Mouse (Mus musculus): ENCODE measurements around the gene Casd1.
"Not testable (repeated sequence)": the region's sequence is repeated elsewhere in the genome, so short reads cannot be mapped to it uniquely, and the experiment has no call there.

Gene Casd1

DNA sequence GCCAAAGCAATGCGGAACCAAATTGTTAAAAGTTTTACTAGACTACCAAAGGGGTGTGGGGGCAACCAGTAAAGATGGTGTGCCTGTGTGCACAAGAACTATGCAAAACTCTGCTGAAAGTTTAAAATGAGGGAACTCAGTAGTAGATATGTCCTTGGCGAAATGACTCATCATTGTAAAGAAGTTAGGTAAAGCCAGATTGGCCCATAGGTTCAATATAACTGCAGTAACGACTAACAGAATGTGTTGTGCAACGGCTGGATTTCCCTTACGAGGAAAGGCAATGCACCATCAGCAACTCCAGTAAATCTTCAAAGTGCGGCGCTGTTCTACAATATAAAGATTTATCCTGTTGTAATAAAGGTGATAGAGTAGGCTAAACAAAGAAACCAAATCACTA is 11.8 kb downstream of the Casd1 start:
- DNase-seq (ENCODE audit: low spot score): no peak

DNA sequence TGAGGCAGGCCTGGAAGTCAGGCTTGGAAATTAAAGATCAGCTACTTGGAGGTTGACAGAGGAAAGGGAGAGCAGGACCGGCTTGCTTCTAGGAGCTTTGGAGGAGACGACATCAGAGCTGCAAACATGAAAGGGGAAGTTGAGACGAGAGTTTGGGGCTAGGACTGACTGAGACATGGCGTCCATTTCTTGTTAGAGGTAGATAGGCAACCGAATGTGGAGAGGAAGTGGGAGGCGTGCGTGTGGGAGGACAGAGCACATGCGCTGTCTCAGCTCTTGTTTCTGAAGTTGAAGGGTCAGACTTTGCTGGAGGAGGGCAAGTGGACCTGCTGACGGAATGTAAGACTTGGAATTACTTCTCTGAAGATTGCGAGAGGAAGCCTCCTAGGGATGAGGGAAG is 17.3 kb downstream of the Casd1 start:
- no peak for DNase-seq (ENCODE audit: low spot score)

DNA sequence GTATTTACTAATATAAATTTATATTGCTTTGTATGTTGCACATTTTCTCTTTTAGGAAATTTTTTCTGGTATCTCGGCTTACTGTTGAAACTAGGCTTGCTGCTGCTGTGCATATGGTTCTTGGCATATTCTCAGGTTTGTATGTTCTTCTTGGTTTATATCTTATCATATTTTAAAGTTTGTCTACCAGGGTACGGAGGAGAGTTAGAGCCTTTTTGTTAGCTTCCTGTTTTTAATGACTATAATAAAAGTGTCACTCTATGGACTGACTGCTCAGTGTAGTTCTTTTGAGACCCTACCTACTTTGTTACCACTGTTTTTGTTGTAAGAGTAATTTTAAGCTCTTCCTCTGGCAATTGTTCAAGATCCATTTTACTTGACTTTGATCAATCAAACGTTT is 30.8 kb downstream of the Casd1 start:
- DNase-seq (ENCODE audit: low spot score): no peak

DNA sequence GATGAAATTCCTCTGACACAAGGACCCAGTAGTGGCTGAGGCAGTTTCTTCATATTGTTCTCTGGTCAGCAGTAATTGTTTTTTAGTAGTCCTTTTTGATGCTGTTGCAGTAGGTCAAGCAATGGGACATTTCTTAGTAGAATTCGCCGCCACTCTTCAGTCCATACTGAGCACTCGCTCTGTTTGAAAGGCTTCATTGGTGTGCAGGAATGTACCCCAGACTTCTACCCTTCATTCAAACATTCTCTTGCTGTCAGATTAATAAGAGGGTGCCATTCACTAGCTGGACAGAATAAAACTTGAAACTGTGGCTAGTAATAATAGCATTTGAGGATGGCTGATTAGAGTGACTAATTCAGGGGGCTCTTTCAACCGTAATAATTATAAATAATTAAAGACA is 32.5 kb downstream of the Casd1 start:
- DNase-seq (ENCODE audit: low spot score): no peak

DNA sequence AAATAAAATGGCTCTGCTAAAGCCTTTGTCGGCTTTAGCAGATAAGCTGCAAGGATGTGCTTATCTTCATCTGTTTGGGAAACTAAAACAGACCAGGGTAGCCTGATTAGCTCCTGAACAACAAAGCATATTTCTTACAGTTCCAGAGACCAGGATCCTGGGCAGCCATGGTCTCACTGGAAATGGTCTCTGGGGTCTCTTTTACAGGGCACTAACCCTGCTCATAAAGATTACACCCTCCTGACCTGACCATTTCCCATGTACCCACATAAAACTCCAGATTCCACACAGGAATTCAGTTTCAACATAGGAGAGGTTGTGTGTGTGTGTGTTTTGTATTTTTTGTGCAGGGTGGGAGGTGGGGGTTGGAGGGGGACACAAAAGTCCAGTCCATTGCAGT is 34.2 kb downstream of the Casd1 start:
- DNase-seq (ENCODE audit: low spot score): no peak

DNA sequence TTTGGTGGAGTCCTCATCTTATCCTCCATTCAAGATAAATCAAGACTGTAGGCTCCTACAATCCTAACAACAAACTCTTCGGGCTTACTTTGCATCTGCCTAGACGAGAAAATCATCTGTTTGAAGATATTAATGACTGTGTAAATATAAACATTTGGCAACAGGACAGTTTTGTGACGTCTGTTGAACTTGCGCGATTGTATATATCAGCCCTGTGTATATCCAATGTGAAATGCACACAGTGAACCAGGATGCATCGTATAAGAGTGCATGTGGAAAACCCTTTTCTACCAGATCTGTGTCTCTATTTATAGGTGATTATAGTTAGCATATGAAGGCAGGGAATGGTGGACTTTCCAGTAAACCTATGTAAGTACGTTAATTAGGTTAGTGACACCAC is 41.4 kb downstream of the Casd1 start:
- DNase-seq (ENCODE audit: low spot score): no peak

DNA sequence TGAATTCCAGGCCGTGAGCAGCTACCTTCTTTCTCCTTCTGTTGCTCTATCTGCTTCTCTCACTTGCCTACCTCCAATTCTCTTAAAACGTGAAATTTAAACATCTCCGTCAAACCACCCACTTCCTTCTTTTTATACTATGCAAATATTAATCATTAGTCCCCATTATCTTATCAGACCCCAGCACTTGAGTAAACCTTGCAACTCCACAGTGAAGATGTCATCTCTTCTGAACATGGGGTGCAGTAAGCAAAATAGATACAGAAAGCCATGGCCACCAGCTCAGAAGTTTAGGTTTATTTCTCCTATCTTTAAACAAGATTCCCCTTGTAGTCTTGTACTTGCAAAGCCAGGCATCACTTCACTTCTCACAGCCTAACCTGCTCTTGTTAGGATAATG is 46.7 kb downstream of the Casd1 start:
- no peak for DNase-seq (ENCODE audit: low spot score)

DNA sequence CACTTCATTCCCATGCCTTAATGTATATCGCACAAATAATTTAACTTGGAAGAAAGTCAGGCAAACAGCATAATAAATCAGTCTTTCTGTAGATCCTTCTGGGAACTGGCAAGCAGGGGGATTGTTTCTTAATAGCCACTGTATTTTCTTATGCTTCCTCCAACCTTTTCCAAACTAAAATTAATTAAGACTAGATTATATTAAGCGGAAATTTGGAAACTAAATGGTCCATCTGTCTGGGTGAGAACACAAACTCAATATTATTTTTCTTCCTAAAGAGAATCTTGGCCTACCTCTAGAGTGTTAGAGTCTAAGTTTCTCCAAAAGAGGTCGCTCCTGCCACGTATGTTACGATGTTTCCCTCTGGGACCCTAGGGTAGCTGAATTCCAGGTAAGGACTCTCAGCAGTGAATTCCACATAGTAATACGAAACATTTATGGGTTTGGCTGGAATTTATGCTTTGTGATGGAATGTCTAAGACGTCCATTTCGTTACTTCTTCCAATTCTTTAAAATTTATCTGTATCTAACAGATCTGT is 52.0 kb downstream of the Casd1 start:
- no peak for DNase-seq (ENCODE audit: low spot score)

DNA sequence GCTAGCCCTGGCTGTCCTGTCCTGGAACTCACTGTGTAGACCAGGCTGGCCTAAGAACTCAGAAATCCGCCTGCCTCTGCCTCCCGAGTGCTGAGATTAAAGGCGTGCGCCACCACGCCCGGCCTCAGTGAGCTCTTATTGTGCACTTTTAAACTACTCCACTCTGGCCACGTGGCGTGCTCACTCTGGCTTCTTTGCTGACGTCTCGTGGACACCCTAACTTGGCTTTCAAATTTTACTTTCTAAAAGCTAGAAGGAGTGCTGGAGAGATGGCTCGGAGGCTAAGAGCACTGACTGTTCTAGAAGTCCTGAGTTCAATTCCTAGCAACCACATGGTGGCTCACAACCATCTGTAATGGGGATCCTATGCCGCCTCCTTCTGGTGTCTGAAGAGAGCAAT is 53.1 kb downstream of the Casd1 start:
- DNase-seq (ENCODE audit: low spot score): not testable (repeated sequence)

DNA sequence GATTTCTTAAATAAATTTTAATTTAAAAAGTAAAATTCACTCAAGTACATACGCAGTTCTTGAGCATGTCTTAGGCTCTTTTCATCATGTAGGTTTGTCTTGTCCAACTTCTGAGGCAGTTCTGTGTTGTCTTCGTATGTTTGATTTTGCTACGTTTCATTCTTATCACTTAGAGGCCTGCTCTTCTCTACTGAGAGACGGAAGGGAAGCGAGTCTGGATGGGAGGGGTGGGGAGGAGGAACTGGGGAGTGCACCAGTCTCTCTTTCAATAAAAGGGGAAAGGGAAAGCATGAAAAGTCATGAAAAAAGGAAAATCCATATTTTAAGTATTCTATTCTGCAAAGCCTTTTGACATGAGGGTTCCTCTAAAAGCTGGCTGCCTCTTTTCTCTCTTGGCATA is 54.8 kb downstream of the Casd1 start:
- no peak for DNase-seq (ENCODE audit: low spot score)

DNA sequence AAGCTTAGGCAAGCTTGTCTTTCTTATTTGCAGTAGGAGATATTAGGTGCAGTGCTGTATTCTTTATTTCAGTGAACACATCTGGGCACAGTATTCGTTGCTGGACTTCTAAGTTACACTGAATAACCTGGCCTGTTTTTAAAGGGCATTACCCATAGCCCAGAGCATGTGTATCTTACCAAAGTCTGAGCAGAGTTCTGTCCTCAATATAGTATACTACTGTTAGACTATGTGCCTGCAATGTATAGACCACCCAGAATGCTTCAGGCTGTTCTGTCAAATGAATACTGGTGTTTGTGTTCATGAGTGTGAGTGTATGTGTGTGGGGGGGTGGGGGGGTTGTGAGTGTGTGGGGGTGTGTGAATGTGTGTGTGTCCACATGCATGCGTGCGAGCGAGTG is 55.3 kb downstream of the Casd1 start:
- no peak for DNase-seq (ENCODE audit: low spot score)

DNA sequence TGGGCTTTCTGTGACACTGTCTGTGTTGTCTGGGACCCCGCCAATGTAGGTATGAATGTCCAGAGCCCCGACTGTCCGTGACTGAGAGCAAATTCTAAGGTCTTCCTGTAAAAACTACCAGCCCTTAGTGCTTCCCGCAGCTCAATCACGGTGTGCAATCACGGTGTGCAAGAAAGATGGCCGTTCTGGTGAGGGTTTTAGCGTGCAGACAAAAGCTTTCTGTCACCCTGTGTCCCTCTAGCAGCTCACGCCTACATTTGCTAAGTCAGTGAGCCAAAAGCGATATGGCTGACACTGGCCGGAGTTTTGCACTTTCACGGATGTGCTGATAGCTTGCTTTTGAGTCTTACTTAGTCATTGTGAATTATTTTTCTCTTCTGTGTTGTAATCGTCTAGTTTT is 58.2 kb downstream of the Casd1 start:
- DNase-seq (ENCODE audit: low spot score): no peak

DNA sequence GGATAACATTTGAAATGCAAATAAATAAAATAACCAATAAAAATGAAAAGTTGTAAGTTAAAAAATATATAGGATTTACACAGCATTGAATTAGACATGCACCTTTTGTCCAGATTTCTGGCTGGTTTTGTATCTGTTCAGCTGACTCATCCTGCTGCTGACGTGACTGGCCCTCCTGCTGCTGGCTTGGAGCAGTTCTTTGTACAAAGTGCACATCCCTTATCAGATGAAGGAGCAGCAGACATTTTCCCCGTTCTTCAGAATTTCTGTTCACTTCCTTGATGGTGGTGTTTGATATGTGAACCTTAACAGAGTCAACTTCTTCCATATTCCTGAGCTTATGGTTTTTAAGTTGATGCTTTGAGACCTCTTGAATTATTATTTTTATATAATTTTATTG is 62.9 kb downstream of the Casd1 start:
- no peak for DNase-seq (ENCODE audit: low spot score)

DNA sequence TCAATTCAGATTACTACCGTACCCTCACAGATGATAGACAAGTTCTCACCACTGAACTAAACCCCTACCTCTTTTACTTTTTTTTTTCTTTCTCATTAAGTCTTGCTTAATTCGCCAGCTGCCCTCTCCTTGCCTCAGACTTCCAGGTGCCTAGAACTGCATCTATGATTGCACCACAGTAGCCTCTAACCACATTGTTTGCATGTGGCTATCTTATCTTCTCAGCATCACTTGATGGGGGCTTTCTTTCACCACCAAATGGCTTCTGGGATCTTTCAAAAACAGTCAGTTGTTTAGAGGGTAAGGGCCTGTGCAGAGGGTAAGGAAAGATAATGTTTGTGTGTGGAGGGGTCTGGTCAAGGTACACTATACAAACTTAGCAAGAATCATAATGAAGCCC is 63.7 kb downstream of the Casd1 start:
- DNase-seq (ENCODE audit: low spot score): no peak

DNA sequence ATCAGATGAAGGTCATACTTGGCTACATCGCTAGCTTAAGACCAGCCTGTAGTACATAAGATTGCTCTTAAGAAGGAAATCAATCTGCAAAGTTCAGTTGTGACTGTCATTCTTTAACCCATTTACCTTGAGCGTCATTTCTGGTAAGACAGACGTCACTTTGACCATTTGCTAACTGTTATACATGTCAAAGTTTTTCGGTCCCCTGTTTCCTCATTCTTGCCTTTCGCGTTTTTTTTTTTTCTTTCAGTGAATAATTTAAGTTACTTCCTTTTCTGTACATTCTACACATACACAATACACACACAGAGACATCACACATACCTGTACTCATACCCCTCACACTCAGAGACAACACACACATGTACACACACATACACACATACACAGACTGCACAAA is 64.5 kb downstream of the Casd1 start:
- DNase-seq (ENCODE audit: low spot score): no peak

DNA sequence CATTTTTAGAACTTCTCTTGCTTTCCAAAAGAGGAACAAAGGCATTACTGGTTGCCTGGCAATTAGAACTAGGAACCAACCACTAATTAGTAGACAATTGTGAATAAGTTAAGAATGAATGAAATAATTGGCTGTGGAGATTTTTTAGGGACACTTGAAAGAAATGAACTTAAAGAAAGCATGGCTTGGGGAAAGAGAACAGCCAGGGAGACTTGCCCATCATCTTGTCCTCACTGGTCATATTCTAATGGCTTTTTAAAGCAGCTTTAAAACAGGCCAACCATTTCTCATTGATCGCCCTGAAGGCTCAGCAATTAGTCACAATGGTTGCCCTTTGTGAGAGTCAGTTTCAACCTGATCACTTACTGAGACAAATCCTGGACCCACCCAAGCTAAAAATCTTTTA is 76.7 kb downstream of the Casd1 start:
- no peak for DNase-seq (ENCODE audit: low spot score)

DNA sequence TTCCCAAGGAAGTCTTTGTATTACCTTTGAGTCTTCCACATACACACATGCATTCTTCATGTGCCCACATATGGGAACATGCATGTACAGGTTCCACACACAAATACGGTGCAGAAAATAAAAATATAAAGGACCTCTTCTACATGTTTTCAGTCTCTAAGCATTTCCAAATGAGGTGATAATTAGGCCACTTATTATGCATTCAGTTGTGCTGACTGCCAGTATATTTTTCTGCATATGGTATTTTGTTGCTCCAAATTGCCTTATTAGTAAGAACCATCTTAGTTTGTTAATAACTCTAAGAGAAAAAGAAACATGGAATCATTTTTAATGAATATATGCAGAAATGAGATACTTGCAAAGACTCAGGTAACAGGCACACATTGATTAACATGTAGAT is 79.3 kb downstream of the Casd1 start:
- DNase-seq (ENCODE audit: low spot score): no peak

DNA sequence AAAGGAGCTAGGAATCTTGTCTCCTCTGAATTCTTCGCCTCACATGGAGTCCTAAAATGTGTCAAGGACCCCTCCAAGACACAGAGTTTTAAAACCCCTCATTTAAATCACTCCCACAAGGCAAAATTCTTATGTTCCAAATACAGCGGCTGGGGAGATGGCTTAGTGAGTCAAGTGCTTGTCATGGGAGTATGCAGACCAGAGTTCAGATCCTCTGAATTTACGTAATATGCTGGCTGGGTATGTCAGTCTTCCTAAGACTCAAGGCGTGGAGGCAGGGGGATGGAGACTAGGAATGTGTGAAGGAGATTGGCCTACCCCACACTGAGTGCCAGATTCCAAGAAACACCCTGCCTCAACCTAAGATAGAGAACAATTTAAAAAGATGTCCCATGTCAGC is 79.9 kb downstream of the Casd1 start:
- no peak for DNase-seq (ENCODE audit: low spot score)

DNA sequence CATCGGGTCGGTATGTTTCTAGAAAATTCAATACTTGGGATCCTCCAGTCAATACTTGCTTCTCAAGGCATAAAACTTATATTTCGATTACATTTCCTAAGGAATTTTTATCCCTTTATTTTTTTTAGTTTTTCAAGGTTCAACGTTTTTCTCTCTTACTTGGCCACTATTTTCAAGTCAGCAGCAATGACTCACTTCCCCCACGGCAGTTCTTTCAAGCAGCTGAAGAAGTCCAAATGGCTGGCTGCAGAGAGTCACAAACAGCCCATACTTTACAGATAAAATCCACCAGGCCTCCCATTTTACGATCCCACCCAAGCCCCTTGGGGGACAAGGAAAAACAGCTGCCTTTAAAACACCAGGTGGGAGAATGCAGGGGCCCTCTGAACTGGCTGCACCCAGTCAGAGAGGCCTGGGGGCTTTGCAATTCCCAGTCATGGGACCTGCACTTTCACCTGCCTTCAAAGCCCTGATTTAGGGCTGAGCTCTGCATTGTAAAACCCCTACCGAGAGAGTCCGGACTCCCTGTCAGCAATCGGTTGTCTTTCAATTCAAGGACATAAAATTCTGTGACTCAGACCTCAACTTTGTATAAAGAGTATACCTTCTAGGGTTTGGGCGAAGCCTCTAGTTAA is 84.2 kb downstream of the Casd1 start:
- no peak for DNase-seq (ENCODE audit: low spot score)

DNA sequence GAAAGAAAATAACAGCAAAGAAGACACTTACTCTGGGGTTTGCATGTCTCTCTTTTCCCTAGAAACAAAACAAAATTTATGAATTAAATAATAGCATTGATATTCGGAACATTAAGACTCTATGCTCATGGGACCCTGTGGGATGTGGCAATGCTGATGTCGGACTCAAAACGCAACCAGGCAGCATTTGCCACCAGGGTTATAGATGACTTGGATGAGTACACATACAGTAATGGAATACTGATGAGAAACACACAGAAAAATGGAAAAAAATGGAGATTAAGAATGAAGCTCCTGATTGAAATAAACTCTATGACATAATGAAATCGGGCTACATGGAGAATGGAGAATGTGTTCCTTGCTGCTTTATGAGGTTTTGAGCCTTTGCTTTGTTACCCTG is 89.8 kb downstream of the Casd1 start:
- no peak for DNase-seq (ENCODE audit: low spot score)
